ENCODE assay signal across 20 mouse cellular contexts in the genomic region with DNA sequence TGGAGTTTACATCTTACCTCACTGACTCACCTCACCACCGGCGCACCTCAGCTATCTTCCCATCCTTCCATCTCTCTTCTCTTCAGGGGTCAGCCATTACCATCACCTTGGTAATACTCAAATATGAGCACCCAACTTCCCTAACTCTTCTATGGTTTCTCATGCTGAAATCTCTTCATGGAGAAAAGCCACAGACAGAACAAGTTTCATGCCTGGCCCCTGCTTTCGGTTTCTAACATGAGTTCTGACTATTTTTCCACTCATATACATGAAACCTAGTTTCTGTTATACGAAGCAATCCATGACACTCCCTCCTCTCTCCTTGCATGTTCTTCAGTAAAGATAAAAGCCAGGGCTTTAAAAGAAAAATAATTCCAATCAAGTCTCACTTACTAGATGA.
DNase-seq lines count a peak whose midpoint lies in the region; ATAC-seq and TF ChIP-seq lines count a peak whose summit lies in the region.
"Had no signal": no experiment of that assay in that cellular context is flagged by ENCODE, and none has a peak within 500 bp of the region (broad histone marks: within the 10 kb centered on the region; RNA-seq: fewer than 3 reads in every experiment).

No protein-coding gene starts in this region.

- TF ChIP-seq RAD21 in CH12.LX (IDR thresholded peaks at IDR 0.05; ENCODE audit: low read depth, low read length): no peak; the same call in 1 of the 2 replicates

- no peaks in the 10 kb centered on the region for H3K79me2 ChIP-seq in CH12.LX (replicated peaks; ENCODE audit: control insufficient read depth, extremely low read depth, insufficient read depth, poor library complexity, severe bottlenecking)

- dilution Hi-C loops in CH12.LX (cut with MboI; ENCODE audit: extremely low pct_ligation_motif_present, extremely low pct_unique_long_range_greater_than_20kb, low sequenced_read_pairs): no loop called here

- no peak overlapping the region for H3K9ac ChIP-seq in CH12.LX (ENCODE audit: insufficient read depth, low read depth)
- H3K9ac ChIP-seq in midbrain, embryonic 11.5 days (ENCODE audit: low read length): no peak overlapping the region
- H3K9ac ChIP-seq: embryonic facial prominence, embryonic 12.5 days; forebrain, embryonic 12.5 days had no signal

- no peaks in the 10 kb centered on the region for H3K9me3 ChIP-seq in heart, embryonic 10.5 days
- H3K9me3 ChIP-seq in CH12.LX (replicated peaks; ENCODE audit: low read length): no peaks in the 10 kb centered on the region
- H3K9me3 ChIP-seq in midbrain, embryonic 11.5 days (ENCODE audit: control insufficient read depth, low read length): no peaks in the 10 kb centered on the region
- H3K9me3 ChIP-seq: embryonic facial prominence, embryonic 10.5 days; embryonic facial prominence, embryonic 12.5 days; forebrain, embryonic 12.5 days had no signal

- no peak for TF ChIP-seq POLR2A in CH12.LX (IDR thresholded peaks at IDR 0.05; ENCODE audit: low read depth, low read length)

- no peak overlapping the region for H3K4me3 ChIP-seq in heart, embryonic 10.5 days
- H3K4me3 ChIP-seq in CH12.LX (replicated peaks in 1 of 3; ENCODE audit: low read depth in 2 of 3, low read length in 2 of 3, poor library complexity in 1 of 3): peak overlapping the region; percentile 15 to 43 (median 24)
- H3K4me3 ChIP-seq in midbrain, embryonic 11.5 days (ENCODE audit: low read depth, low read length): no peak overlapping the region
- H3K4me3 ChIP-seq: embryonic facial prominence, embryonic 10.5 days; embryonic facial prominence, embryonic 12.5 days; forebrain, embryonic 12.5 days had no signal

- DNase-seq in heart, adult 11 months: peak; percentile 50
- DNase-seq in heart, embryonic 10.5 days (ENCODE audit: low spot score): no peak
- DNase-seq in CH12.LX (ENCODE audit: extremely low read depth): peak; percentile 75
- no peak for DNase-seq in urinary bladder, postnatal 25 days (ENCODE audit: low spot score)
- DNase-seq in midbrain, embryonic 11.5 days (ENCODE audit: low spot score, missing footprints): no peak
- DNase-seq: adrenal gland, adult 2 months; adrenal gland, postnatal 10 days; adrenal gland, postnatal 25 days; B cell, adult 2 months; cerebellum, adult 11 months; cerebellum, adult 18-20 months; cerebellum, adult 9-10 months; cerebellum, postnatal 10 days; cerebellum, postnatal 25 days had no signal

- 92% methylated on average over 4 of the region's 4 CpGs for WGBS in heart, embryonic 10.5 days
- 93% methylated on average over 4 of the region's 4 CpGs for WGBS in midbrain, embryonic 11.5 days

- peak; percentile 91 for TF ChIP-seq EP300 in CH12.LX (IDR thresholded peaks at IDR 0.05; ENCODE audit: low read length)

- H3K4me1 ChIP-seq in heart, embryonic 10.5 days: no peaks in the 10 kb centered on the region
- H3K4me1 ChIP-seq in CH12.LX (ENCODE audit: control insufficient read depth in 1 of 2, insufficient read depth in 2 of 2): peaks cover 5 to 52% of the 10 kb centered on the region in 2 experiments
- H3K4me1 ChIP-seq in midbrain, embryonic 11.5 days (ENCODE audit: control insufficient read depth, insufficient read depth, low read length): no peaks in the 10 kb centered on the region
- H3K4me1 ChIP-seq: embryonic facial prominence, embryonic 10.5 days; embryonic facial prominence, embryonic 12.5 days; forebrain, embryonic 12.5 days had no signal

- no peak overlapping the region for H3K27ac ChIP-seq in heart, embryonic 10.5 days
- peak overlapping the region; percentile 82 for H3K27ac ChIP-seq in CH12.LX (ENCODE audit: insufficient read depth, low read depth)
- no peak overlapping the region for H3K27ac ChIP-seq in midbrain, embryonic 11.5 days (ENCODE audit: low read depth, low read length)
- H3K27ac ChIP-seq: embryonic facial prominence, embryonic 10.5 days; embryonic facial prominence, embryonic 12.5 days; forebrain, embryonic 12.5 days had no signal

- peak; percentile 56 for ATAC-seq in inflammation-experienced regulatory T-cells, adult 6 months
- ATAC-seq in midbrain, embryonic 11.5 days (ENCODE audit: low FRiP score): no peak
- ATAC-seq: forebrain, embryonic 14.5 days; forebrain, embryonic 16.5 days had no signal

- no peak for TF ChIP-seq CTCF in CH12.LX (conservative IDR thresholded peaks at IDR 0.05 in 1 of 2, IDR thresholded peaks at IDR 0.05 in 1 of 2; ENCODE audit: low read depth in 2 of 2, low read length in 2 of 2)

- H3K4me2 ChIP-seq in CH12.LX (ENCODE audit: insufficient read depth, low read depth, poor library complexity, severe bottlenecking): peak overlapping the region; percentile 98
- H3K4me2 ChIP-seq in midbrain, embryonic 11.5 days: no peak overlapping the region
- H3K4me2 ChIP-seq: embryonic facial prominence, embryonic 12.5 days; forebrain, embryonic 12.5 days had no signal

- no peaks in the 10 kb centered on the region for H3K27me3 ChIP-seq in heart, embryonic 10.5 days (ENCODE audit: insufficient read depth, poor library complexity, severe bottlenecking)
- no peaks in the 10 kb centered on the region for H3K27me3 ChIP-seq in CH12.LX (replicated peaks)
- no peaks in the 10 kb centered on the region for H3K27me3 ChIP-seq in midbrain, embryonic 11.5 days (ENCODE audit: control insufficient read depth, insufficient read depth, low read length)
- H3K27me3 ChIP-seq: embryonic facial prominence, embryonic 12.5 days; forebrain, embryonic 12.5 days had no signal

- in situ Hi-C loops in CH12.LX (cut with MboI; ENCODE audit: low pct_ligation_motif_present, low pct_unique_long_range_greater_than_20kb, low sequenced_read_pairs): no loop called here

- H3K36me3 ChIP-seq in heart, embryonic 10.5 days: peaks cover 25% of the 10 kb centered on the region
- H3K36me3 ChIP-seq in CH12.LX (replicated peaks in 1 of 2; ENCODE audit: control insufficient read depth in 1 of 2, insufficient read depth in 1 of 2, low read length in 1 of 2): peaks cover 5 to 25% of the 10 kb centered on the region in 2 experiments
- H3K36me3 ChIP-seq in midbrain, embryonic 11.5 days (ENCODE audit: control insufficient read depth, insufficient read depth, low read length): no peaks in the 10 kb centered on the region; the same call in 1 of the 2 replicates

TF ChIP-seq in CH12.LX, 34 proteins besides CTCF, POLR2A, EP300 and RAD21:
- TF ChIP-seq MEF2A (IDR thresholded peaks at IDR 0.05; ENCODE audit: borderline replicate concordance, low read depth, low read length) (peak; percentile 34; the same call in 1 of the 2 replicates), ZNF384 (IDR thresholded peaks at IDR 0.05; ENCODE audit: low read depth, low read length) (no peak), E2F4 (IDR thresholded peaks at IDR 0.05; ENCODE audit: insufficient replicate concordance, low read depth, low read length) (no peak), BHLHE40 (IDR thresholded peaks at IDR 0.05; ENCODE audit: low read depth, low read length) (peak; percentile 65), IRF4 (IDR thresholded peaks at IDR 0.05; ENCODE audit: low read depth, low read length) (peak; percentile 96)

Comparison
In these comparisons a context has a peak if more than half of its experiments do, and no peak if none do; other contexts are left out.
1. DNase-seq: peak in heart, adult 11 months (single experiment) and CH12.LX (single experiment); none in heart, embryonic 10.5 days (single experiment), urinary bladder, postnatal 25 days (single experiment) and midbrain, embryonic 11.5 days (single experiment).
2. H3K4me3 ChIP-seq: peak in CH12.LX (3 of 3); none in heart, embryonic 10.5 days (single experiment) and midbrain, embryonic 11.5 days (single experiment).